Mouse (Mus musculus): ENCODE data around the gene Safb2.

- TF ChIP-seq CTCF (IDR thresholded peaks at IDR 0.05; ENCODE audit: low read depth): no peak
- TF ChIP-seq EP300 (IDR thresholded peaks at IDR 0.05; ENCODE audit: low read depth): no peak
These were observed 35.7 kb downstream of the Safb2 start for GRCm38 (mm10) chr17:56548605-56549105.

All from heart, postnatal 0 days (tissue).